Mouse (Mus musculus): Measurements from ENCODE around the gene Nkx1-2.

Nkx1-2 gene

GRCm38 (mm10) chr7:132600926-132601325 is 1.5 kb upstream of the Nkx1-2 start:
- no peak for DNase-seq

- peak in 1 of 2 experiments; percentile 24 for DNase-seq
Observed at GRCm38 (mm10) chr7:132600026-132600425, 589 bp upstream of the Nkx1-2 start.

GRCm38 (mm10) chr7:132597251-132598041 is 2.0 kb downstream of the Nkx1-2 start:
- DNase-seq, result peak; percentile 8 to 17

GRCm38 (mm10) chr7:132596557-132597250 is 2.7 kb downstream of the Nkx1-2 start:
- DNase-seq, result peak in 1 of 2 experiments; percentile 7

- DNase-seq, result no peak
Observed at GRCm38 (mm10) chr7:132595787-132596186, 3.6 kb downstream of the Nkx1-2 start.

GRCm38 (mm10) chr7:132594325-132594724 is 5.1 kb downstream of the Nkx1-2 start:
- DNase-seq, result no peak

- no peak for DNase-seq
Observed at GRCm38 (mm10) chr7:132593762-132594161, 5.7 kb downstream of the Nkx1-2 start.

- DNase-seq, result no peak
Observed at GRCm38 (mm10) chr7:132589610-132590009, 9.8 kb downstream of the Nkx1-2 start.

GRCm38 (mm10) chr7:132587167-132587566 is 12.3 kb downstream of the Nkx1-2 start:
- DNase-seq, result no peak

GRCm38 (mm10) chr7:132585695-132586491 is 13.5 kb downstream of the Nkx1-2 start:
- DNase-seq, result no peak

GRCm38 (mm10) chr7:132581441-132581840 is 18.0 kb downstream of the Nkx1-2 start:
- no peak for DNase-seq

- no peak for DNase-seq
Observed at GRCm38 (mm10) chr7:132580511-132580910, 18.9 kb downstream of the Nkx1-2 start.

GRCm38 (mm10) chr7:132576891-132577290 is 22.5 kb downstream of the Nkx1-2 start:
- no peak for DNase-seq

GRCm38 (mm10) chr7:132576116-132576650 is 23.3 kb downstream of the Nkx1-2 start, which contains the start of gene Oat:
TSS of gene Oat (minus strand) at chr7:132576398.
- DNase-seq, result peak; percentile 92 to 94

- peak; percentile 81 to 84 for DNase-seq
Observed at GRCm38 (mm10) chr7:132575623-132576022, 23.8 kb downstream of the Nkx1-2 start.

GRCm38 (mm10) chr7:132574646-132575045 is 24.8 kb downstream of the Nkx1-2 start:
- DNase-seq, result no peak

- DNase-seq, result no peak
Observed at GRCm38 (mm10) chr7:132573205-132573604, 26.2 kb downstream of the Nkx1-2 start.

- no peak for DNase-seq
Observed at GRCm38 (mm10) chr7:132572738-132573137, 26.7 kb downstream of the Nkx1-2 start.

GRCm38 (mm10) chr7:132571481-132571880 is 28.0 kb downstream of the Nkx1-2 start:
- DNase-seq, result no peak

GRCm38 (mm10) chr7:132570071-132570470 is 29.4 kb downstream of the Nkx1-2 start:
- DNase-seq, result no peak

- DNase-seq, result peak; percentile 82 to 86
Observed at GRCm38 (mm10) chr7:132568817-132569216, 30.6 kb downstream of the Nkx1-2 start.

GRCm38 (mm10) chr7:132565831-132566230 is 33.6 kb downstream of the Nkx1-2 start:
- DNase-seq, result no peak

Measured in B cell, adult 2 months (primary cell).